Mouse (Mus musculus): Measurements from ENCODE around the gene Bco2.

DNA sequence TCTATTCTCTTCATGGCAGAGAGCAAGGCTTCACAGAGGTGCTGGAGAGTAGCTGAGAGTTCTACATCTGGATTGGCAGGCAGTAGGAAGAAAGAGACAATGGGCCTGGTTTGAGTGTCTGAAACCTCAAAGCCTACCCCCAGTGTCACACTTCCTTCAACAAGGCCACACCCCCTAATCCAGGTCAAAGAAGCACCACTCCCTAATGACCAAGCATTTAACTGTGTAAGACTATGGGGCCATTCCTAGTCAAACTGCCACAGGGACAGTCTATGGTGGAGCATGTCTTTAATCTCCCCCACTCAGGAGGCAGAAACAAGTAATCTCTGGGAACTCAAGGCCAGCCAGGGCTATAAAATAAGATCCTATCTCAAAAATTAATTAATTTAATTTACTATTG lies 64.1 kb downstream of the Bco2 start:
- TF ChIP-seq POLR2A (IDR thresholded peaks at IDR 0.05; ENCODE audit: borderline replicate concordance, low read depth, low read length) (no peak), CTCF (IDR thresholded peaks at IDR 0.05; ENCODE audit: low read depth, low read length) (no peak)
